ENCODE assay signal across 7 mouse cellular contexts in genomic region chr10:77484205-77484935, GRCm38 (mm10). TPM values are rescaled to one million over a fixed set of nuclear protein-coding genes. Genes with fewer than 3 reads are reported as not detected.
A peak's percentile ranks its signal among the peaks of the same experiment; 100 is the strongest.
DNase-seq lines count a peak whose midpoint lies in the region; ATAC-seq and TF ChIP-seq lines count a peak whose summit lies in the region.

No protein-coding gene starts in this region.

- H3K4me2 ChIP-seq in heart, embryonic 15.5 days = peak overlapping the region; percentile 5; the same call in 1 of the 2 replicates
- H3K4me2 ChIP-seq in limb, embryonic 13.5 days (replicated peaks) = no peak overlapping the region

- TF ChIP-seq POLR2A in brain, embryonic 14.5 days (IDR thresholded peaks at IDR 0.05; ENCODE audit: borderline replicate concordance, extremely low read depth, insufficient read depth, insufficient read length, poor library complexity, severe bottlenecking) = no peak

- no peaks in the 10 kb centered on the region for H3K27me3 ChIP-seq in heart, embryonic 15.5 days
- H3K27me3 ChIP-seq in limb, embryonic 13.5 days = no peaks in the 10 kb centered on the region

- peaks cover 32% of the 10 kb centered on the region for H3K4me1 ChIP-seq in heart, embryonic 15.5 days (replicated peaks)
- H3K4me1 ChIP-seq in limb, embryonic 13.5 days = peaks cover 10% of the 10 kb centered on the region

- peaks cover 26% of the 10 kb centered on the region for H3K36me3 ChIP-seq in heart, embryonic 15.5 days
- H3K36me3 ChIP-seq in limb, embryonic 13.5 days = peaks cover 35% of the 10 kb centered on the region

- no peaks in the 10 kb centered on the region for H3K9me3 ChIP-seq in heart, embryonic 15.5 days (replicated peaks)
- no peaks in the 10 kb centered on the region for H3K9me3 ChIP-seq in limb, embryonic 13.5 days

- no peak for TF ChIP-seq CTCF in brain, embryonic 14.5 days (IDR thresholded peaks at IDR 0.05; ENCODE audit: borderline replicate concordance, extremely low read depth, insufficient read depth, insufficient read length)

- WGBS in heart, embryonic 15.5 days = 6% methylated on average over 18 of the region's 18 CpGs
- WGBS in limb, embryonic 13.5 days = 32% methylated on average over 18 of the region's 18 CpGs

- DNase-seq in MN1 (ENCODE audit: low spot score) = peak; percentile 83
- DNase-seq in brain, embryonic 14.5 days (ENCODE audit: low read depth) = peak; percentile 3
- DNase-seq in ovary, adult 18-20 months (ENCODE audit: low spot score) = peak; percentile 45
- no peak for DNase-seq in thymus, postnatal 36 days
- no peak for DNase-seq in thymus, postnatal 4 days

- H3K27ac ChIP-seq in heart, embryonic 15.5 days = peak overlapping the region; percentile 87
- peak overlapping the region; percentile 33; the same call in 1 of the 2 replicates for H3K27ac ChIP-seq in limb, embryonic 13.5 days

- no peak overlapping the region for H3K9ac ChIP-seq in heart, embryonic 15.5 days
- peak overlapping the region; percentile 8; the same call in 1 of the 2 replicates for H3K9ac ChIP-seq in limb, embryonic 13.5 days

- ATAC-seq in heart, embryonic 15.5 days (replicated peaks; ENCODE audit: insufficient number of reproducible peaks, insufficient read depth, low FRiP score, low read depth) = peak; percentile 86
- peak; percentile 38 for ATAC-seq in limb, embryonic 13.5 days (ENCODE audit: low FRiP score, low read depth)

- H3K4me3 ChIP-seq in heart, embryonic 15.5 days = no peak overlapping the region
- no peak overlapping the region for H3K4me3 ChIP-seq in limb, embryonic 13.5 days

RNA-seq across cellular contexts. Expression of gene Fam207a, which starts 31.2 kb away (rescaled TPM):
- polyA plus RNA-seq in brain, embryonic 14.5 days (2012; rRNA removed) = 38.1 and 38.8 TPM in 2 replicates
- 21.3 and 28.1 TPM in 2 replicates for polyA plus RNA-seq in heart, embryonic 15.5 days (2015; fragmentation: Nextera tagmentation; extraction: Ambion mirVana)
- 40.7 and 43.6 TPM in 2 replicates for polyA plus RNA-seq in limb, embryonic 13.5 days (2015; fragmentation: Nextera tagmentation; extraction: Ambion mirVana)

RNA-seq across cellular contexts. Expression of gene Itgb2, which starts 45.7 kb away (rescaled TPM):
- 0.62 and 0.94 TPM in 2 replicates for polyA plus RNA-seq in brain, embryonic 14.5 days (2012; rRNA removed)
- 2.1 and 6.2 TPM in 2 replicates for polyA plus RNA-seq in heart, embryonic 15.5 days (2015; fragmentation: Nextera tagmentation; extraction: Ambion mirVana)
- polyA plus RNA-seq in limb, embryonic 13.5 days (2015; fragmentation: Nextera tagmentation; extraction: Ambion mirVana) = 1.2 and 1.3 TPM in 2 replicates

Comparison
In these comparisons a context has a peak if more than half of its experiments do, and no peak if none do; other contexts are left out.
1. DNase-seq: peak in MN1 (single experiment), brain, embryonic 14.5 days (single experiment) and ovary, adult 18-20 months (single experiment); none in thymus, postnatal 36 days (0 of 2) and thymus, postnatal 4 days (single experiment).